Mouse (Mus musculus) kidney, postnatal 10 days (tissue): ENCODE measurements around the gene Hapln2.

Experiments used
- DNase-seq: peaks from one replicate; pipeline ENCODE4 v3.0.0; 2021; ENCODE audit warnings: mixed read lengths

Gene Hapln2

DNA sequence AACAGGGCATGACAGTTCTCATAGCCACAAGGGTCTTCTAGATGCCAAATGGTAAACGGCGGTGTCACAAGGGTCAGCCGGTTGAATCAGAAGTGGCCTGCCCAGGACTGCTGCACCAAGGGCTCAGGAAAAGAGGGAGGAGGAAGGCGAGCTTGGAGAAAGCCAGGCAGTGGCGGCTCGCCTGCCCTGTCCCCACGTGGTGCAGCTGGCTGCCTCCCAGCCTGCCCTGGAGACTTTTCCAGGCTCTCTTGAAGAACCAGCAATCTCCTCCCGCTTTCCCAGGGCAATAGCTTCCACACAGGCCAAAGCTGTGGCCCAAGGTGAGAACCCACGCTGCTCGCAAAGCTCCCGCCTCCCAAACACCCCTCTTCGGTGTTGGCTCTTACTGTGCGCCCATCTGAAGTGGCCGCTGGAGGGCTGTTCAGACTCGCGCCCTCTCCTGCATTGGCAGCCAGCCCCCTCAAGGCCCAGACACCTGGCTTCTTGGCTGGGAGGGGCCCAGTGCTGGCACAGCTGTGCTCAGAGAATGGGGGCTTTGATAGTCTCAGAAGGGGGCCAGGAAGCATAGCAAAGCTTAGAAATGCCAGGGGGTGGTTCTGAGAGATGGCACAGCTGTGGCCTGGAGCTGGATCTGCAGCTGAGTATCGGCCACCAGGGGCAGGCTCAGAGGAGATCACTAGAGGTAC is 24.9 kb downstream of the Hapln2 start:
- DNase-seq: no peak

DNA sequence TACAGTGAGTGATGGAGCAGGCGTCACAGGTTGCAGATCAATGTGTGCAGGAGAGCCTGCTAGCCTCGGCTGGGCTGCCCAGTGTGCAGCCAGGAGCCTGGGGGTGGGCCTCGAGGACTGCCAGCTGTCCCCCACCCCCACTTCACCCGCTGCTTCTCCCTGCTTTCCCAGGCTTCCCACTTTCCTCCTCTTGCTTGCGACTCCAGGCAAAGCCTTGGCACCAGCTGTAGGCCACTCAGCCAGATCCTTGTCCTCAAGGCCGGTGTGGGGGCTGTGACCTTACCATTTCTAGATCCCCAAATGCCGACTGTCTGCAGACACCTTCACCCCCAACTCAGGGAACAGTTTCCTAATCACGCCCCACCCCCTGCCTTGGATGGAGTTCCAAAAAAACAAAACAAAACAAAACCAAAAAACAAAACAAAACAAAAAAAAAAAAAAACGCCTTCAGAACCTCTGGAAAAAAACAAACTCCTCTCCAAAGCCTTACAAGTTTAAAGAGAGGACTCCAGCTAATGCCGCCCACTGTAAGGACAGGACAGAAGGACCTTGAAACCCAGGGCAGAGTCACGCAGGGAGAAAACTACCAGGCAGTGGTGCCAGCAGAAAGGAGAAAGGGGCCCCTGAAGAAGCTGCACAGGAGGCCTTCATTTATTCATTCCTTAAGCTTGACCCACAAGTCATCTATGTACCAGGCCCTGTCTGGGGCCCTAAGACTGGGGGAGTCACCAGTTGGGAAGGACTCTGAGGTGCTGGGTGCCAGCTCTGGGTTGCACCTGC is 26.4 kb downstream of the Hapln2 start:
- DNase-seq: no peak

DNA sequence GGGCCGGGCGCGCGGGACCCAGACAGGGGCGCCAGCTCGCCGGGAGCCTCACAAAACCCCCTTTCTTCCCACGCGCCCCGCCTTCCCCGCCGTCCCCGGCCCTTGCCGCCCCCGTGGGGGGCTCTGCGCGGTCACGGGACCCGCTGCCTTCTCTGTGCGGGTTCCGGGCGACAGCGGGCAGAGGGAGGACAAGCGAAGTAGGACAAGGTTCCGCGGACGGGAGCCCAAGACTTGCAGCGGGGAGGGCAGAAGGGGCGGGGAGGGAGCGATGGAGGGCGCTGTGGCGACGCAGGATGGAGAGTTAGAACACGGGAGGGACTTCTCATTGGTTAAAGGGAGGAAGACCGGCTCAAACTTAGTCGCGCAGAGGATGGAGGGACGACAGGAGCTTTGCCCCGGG is 27.2 kb downstream of the Hapln2 start, which contains the start of gene Bcan:
Gene Bcan, minus strand, starts transcription at position 50 of the 400 bp plus-strand sequence.
- no peak for DNase-seq

DNA sequence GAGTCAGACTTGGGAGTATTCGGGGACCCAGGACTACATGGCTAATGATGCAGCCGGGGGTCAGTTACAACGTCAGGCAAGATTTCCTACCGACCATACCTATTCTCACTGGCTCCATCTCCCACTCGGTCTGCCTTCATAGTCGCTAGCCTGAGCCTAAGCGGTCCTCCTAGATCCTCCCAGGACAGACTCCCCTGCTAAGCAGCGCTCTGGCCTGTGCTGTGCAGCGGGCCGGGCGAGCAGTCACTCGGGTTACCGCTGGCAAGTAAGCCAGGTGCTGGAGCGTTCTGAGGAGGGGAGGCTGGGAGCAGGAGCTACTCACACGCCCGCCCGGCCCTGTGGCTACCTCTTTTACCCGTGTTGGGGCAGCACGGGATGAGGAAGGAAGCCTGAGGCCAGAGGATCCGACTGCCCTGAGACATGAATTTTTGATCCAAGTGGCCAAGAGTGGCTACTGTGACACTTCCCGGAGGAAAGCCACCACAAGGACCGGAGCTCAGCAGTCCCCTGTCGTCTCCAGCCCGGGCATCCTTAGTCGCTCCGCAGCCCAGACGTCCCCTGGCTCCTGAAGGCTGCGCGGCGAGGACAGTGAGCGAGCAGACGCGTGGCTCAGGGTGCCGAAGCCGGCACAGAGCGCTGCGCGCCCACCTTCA is 28.0 kb downstream of the Hapln2 start:
- no peak for DNase-seq

DNA sequence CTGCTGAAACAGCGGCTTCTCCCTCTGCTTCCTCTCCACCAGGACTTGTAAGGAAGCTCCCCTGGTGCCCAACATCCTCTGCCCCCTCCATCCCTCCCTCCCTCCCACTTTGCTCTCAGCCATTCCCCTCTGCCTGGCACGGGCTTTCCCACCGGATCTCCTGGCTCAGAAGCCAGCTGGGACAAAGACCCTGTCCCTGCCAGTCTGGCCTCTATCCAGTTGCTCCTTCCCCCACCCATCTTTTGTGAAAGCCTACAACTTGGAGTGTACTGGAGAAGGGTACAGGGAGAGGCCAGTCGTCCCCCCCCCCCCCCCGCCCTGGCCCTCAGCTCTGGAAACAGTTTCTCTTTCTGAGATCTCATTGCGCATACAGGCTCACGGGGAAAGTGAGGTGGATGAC is 28.6 kb downstream of the Hapln2 start:
- no peak for DNase-seq

DNA sequence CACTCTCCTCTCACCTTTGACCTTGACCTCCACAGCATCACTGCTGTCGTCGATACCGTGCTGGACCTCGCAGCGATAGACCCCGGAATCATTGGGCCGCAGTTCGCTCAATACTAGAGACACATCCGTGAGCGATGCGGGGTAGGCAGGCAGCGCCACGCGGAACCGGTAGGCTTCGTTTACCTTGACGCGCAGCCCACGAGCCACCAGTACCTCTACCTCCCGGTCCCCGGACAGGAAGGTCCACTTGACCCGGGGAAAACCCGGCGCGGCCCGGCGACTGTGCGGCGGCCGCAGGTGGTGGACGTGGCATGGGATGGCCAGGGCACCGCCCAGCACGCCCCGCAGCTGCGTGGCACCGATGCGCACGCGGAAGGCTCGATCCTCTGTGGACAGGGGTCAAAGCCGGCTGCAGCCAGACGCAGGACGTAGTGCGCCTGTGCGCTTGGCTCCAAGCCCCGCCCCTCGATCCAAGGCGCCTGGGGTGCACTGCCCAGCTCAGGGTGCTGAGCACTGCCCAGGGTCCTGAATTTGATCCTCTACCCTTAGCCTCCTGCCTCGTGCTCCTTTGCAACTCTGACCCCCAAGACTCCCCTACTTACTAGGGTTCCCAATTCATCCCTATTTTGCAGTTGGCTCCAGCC is 30.3 kb downstream of the Hapln2 start:
- peak; percentile 67 for DNase-seq

DNA sequence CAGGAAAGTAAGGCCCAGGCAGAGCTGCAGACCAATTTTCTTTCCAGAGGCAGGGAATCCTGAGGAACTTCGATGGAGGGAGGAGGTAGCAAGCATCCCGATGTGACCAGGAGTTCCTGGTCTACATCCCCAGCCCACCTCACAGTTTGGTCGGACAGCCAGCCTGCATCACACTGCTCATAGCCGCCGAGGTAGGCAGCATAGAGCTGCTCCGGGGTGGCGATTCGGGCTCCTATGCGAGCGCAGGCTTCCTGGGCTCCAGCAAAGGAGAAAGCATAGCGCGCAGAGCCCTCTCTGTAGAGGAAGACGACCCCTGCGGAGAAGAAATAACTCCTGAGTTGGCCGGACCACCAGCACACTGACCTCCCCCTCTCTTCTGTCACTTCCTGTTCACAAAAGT is 31.0 kb downstream of the Hapln2 start:
- no peak for DNase-seq

DNA sequence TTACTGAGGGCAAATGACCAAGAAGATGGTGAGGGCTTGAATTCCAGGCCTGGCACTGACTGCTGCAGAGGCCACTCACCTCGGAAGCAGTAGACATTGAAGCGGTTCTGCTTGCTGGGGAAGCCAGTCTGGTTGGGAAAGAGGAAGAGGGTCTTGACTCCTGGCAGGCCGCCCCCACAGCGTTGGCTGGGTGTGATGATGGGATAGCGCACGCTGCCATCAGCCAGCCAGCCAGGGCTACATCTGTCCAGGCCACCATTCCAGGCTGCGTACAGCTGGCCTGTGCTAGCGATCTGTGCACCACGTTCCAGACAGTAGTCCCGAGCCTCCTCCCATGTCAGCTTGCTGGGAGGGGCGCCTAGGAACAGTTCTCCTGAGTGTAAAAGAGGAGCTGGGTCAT is 32.1 kb downstream of the Hapln2 start:
- no peak for DNase-seq

DNA sequence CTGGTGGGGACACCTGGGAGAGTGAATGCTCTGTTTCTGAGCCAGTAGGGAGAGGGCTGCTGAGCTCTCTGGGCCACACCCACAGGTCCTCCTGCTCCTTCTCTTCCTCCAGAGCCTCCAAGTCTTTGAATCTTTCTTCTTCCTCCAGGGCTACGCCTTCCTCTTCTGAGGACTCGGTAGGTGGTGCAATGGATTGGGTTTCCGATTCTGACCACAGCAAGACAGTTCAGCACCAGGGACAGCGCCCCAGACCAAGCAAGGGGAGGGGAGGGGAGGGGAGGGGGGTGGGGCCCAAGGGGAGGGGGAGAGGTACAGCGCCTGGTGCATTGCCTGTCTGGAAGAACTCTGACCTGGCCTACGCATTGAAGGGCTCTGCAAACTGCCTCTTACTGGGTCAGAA is 33.9 kb downstream of the Hapln2 start:
- DNase-seq: peak; percentile 83

DNA sequence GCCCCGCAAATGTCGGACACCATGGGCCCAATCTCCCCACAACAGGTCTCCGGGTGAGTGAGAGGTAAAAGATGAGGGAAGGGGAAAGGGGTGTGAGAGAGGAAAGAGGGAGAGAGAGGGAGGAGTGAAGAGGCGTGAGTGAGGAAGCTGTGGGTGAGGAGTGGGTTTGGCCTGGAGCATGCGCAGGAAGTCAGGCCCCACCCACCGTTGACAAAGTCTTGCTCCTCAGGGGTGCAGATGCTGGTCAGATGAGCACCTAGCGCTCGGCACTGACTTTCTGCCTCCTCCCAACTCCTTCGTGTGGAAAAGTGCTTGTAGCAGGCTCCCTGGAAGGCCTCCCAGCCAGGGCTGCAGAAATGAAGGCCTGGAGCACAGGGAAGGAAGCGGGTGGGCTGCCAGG is 37.4 kb downstream of the Hapln2 start:
- DNase-seq: no peak

DNA sequence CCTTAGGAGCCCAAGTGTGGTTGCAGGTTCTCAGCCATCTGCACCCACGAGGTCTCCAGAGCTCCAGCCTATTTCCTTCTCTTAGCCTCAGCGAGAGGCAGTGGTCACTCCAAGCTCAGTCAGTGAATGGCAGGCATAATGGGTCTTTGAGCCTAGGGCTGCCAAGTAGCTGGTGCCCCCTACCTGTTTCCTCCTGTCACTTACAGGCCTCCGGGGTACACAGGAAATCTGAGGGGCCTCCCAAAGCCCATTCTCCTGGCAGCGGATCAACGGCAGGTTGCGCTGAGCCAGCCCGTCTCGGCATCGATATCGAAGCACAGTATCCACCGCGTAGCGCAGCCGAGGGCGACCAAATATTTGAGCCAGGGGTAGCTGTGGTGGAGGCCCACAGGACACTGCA is 39.3 kb downstream of the Hapln2 start:
- DNase-seq: no peak

DNA sequence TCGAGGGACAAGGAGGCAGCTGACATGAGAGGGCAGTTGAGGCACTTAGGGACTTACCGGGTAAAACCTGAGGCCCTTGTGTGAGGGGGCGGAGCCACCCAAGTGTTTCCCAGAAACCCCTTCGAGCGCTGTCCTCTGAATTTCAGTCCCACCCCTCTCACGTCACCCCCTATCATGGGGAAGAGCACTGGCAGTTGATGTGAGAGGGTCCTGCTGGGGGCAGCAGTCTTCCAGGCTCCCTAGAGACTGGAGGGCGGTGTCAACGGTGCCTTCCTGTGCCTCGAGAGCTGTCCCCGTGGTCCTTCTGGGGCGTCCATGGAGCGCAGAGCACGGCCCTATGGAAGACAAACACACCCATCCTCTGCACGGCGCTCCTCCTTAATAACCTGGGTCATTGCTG is 39.8 kb downstream of the Hapln2 start:
- peak; percentile 57 for DNase-seq

DNA sequence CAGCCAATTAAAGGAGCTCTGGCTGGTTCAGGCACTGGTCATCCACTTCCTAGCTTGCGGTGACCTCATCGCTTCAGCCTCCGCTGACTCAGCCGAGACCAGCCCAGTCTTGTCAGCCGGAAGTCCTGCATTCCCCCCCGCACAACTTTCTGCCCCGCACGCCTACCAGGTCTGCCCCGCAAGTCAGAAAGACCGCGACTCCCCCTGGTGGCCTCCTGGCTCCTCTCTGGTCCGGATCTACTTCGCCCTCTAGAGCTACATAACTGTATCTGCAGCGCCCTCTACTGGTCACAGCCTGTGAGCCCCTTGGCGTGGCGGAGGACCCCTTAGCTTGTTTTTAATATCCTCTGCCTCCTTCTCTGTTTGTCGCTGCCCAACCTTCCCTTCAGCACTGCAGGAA is 40.5 kb downstream of the Hapln2 start:
- DNase-seq: peak; percentile 99

DNA sequence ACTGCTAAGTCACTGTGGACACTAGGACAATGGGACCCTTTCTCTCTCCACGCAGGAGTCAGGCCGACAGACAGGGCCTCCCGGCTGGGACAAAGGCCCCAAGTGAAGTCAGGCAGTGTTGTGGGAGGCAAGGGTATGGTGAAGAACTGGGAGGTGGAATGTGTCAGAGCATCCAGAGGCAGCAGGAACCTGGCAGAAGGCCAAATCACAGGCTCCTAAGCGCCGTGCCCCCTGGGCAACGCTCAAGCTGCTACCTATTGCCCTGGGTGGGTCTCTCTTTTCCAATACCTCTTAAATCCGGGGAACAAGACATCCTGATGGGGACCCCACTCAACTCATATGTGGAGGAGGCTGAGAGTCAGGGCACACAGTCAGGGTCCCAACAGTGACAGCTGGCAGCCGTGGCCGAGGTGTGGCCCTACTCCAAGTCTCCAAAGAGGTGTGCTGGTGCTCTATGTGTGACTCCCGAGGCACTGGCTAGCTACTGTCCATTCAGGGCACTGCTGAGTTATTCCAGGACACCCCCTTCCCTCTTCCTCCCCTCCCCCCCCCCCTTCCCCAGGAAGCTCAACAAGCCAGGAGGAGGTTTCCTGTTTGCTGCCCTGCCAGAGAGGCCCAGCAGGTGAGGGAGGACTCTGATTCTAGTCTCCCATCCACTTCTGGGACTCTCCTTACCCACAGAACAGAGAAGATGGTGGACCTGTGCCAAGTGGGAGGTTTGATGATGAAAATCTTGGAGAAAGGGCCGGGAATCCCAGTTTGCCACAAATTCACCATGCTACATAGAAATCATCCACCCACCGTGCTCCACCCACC is 41.7 kb downstream of the Hapln2 start:
- DNase-seq: peak; percentile 70

DNA sequence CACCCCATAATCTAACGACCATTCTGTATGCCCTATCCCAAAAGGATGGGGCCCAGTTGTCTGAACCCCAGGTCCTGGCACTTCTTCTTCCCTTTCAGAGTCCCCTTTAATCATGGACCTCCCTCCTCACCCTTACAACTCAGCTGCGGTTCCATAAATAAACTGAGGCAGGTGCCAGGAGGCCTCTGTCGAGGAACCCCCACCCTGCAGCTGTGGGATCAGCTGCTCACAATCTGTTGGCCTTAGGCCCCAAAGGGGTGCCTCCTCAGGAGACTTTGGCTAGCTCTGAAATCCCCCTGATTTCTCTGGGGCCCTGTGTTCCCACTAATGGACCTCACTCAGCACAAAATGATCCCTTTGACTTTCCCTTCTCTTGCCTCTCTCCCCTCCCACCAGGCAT is 43.3 kb downstream of the Hapln2 start:
- DNase-seq: no peak

DNA sequence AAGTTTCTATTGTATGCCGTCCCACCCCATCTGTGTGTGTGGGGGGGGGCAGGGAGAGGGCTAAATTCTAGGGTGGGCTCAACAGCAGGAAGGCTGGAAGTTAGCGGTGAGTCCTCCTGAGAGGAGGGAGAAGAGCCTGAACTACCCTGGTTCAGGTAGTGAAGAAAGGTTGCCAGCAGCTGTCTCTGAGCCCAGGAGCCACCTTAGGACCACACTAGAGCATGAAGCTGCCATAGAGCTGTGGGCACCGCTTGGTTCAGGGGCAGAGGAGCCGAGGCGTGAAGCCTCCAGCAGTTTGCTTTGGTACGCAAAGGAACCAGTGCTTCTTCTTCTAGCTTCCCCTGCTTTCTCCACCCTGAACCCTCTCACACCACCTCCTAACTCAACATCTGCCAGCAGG is 43.8 kb downstream of the Hapln2 start:
- DNase-seq: no peak

DNA sequence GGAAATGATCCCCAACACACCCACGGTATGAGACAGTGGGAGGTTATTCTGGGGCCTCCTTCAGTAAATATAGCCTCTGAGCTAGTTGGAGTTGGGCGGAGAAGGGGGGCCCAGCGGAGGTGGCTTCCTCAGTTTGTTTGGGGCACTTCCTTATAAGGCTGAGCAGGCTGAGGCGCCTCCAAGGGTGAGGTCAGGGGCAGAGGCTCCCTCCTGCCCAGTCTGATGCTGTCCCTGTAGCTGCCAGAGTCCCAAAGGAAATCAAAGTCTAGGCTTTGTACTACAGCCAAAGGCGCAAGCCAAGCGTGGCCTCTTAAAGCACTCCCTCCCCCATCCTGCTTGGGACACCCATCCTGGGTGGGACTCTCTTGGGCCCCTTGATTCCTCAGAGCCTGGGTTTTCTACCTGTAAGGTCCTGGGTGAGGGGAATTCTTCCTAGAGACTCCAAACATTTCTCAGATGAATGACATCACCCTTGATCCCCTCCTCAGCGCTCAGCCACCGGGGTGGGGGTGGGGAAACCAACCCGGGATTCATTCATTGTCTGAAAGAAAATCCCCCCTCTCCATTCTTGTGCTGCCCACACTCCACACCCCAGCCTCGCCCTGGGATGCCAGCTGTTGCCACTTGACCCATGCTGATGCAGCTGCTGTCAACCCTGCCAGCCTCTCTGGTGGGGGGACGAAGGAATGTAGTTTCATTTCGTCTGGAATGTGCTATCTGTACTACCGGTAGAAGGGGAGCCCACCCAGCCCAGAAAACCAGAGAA is 44.4 kb downstream of the Hapln2 start:
- peak; percentile 78 for DNase-seq

DNA sequence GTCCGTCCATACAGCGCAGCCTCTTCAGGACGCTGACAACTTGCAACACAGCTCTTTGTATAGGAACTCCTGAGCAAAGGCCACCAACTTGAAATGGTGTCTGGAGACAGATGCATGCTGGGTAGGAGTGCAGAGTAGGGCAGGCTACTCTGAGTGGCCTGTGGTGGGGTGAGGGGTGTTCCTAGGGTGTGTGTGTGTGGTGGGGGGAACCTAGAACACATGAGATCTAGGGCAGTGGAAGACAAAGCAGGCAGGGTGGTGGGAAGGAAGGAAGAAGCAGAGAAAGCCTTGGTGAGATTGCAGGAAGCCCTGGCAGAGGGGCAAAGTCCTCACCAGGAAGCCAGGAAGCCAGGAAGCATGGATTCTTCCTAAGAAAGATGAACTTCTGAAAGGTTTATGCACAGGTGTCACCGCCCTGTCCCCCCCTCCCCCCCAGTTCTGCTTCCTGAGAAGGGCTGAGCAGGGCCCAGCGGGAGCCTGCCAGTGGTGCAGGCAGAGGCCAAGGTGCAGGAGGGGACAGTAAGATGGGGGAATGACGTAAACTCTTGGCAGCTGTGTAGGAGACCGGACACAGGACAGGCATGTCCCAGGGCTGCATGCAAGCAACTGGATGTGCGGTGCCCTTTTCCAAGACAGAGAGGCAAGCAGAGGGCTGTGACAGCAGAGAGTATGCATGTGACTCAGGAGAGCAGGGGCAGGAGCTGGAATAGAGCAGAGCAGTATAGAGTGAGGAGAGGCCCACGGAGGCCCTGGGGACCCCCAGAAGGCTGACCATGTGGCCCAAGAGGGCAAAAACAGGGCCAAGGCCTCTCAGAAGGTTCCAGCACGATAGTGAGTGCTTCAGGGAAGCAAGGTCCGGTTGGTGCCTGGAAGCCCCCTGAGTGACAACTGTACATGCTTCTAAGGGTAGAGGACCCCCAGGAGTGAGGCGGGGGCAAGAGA is 45.2 kb downstream of the Hapln2 start:
- peak; percentile 79 for DNase-seq

DNA sequence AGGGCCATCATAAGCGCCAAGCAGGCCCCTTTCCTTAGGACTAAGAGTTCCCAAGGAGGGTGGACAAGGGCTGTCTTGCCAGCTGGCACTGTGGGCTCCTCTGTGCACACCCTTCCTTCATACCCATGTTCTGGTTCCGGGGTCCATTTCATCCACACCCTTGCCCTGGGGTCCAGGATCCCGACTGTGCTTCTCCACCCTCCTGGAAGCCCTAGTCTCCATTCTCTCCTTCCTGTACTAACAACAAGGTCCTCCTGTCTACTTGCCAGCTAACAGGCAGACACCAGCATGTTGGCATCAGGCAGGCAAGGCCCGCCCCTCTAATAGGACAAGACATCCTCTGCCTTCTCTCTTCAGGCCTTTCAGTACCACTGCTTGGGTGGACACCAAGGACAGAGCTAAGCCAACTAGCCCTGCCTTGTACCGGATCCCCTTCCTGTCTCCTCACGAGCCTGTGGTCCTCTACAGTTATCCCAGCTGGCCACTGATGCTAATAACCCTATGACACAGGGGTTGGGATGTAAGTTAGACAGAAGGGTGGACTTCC is 46.1 kb downstream of the Hapln2 start:
- DNase-seq: no peak

DNA sequence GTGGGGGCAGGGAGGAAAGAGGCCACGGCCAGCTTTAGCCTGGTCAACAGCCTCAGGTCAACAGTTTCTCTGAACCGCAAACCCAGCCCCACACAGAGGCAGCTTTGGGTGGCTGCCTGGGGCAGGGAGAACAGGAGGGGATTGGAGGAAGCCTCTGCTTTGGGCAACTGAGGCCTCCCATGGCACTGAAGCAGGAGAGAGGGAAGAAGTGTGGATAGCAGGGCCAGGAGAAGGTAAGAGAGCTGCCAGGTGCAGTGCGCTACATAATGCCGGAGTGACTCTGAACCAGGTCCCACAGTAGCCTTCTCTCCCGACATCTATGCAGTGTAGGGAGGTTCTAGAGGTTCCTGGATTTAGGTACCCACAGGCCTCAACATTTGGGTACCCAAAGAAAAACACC is 46.7 kb downstream of the Hapln2 start:
- DNase-seq: no peak
